Mouse (Mus musculus): ENCODE results near the gene Olfml2b.

Olfml2b gene

GRCm38 (mm10) chr1:170695326-170695725 lies 51.0 kb downstream of the Olfml2b start:
- no peak for DNase-seq (ENCODE audit: low spot score in 2 of 2)

GRCm38 (mm10) chr1:170696996-170697395 lies 52.7 kb downstream of the Olfml2b start:
- DNase-seq (ENCODE audit: low spot score in 2 of 2) = no peak

GRCm38 (mm10) chr1:170697771-170698356 lies 53.5 kb downstream of the Olfml2b start:
- DNase-seq (ENCODE audit: low spot score in 2 of 2) = no peak

- DNase-seq (ENCODE audit: low spot score in 2 of 2) = no peak
These were observed 54.4 kb downstream of the Olfml2b start for GRCm38 (mm10) chr1:170698771-170699170.

GRCm38 (mm10) chr1:170699553-170699952 lies 55.2 kb downstream of the Olfml2b start:
- no peak for DNase-seq (ENCODE audit: low spot score in 2 of 2)

GRCm38 (mm10) chr1:170700496-170701027 lies 56.2 kb downstream of the Olfml2b start:
- DNase-seq (ENCODE audit: low spot score in 2 of 2) = no peak

GRCm38 (mm10) chr1:170701178-170701577 lies 56.8 kb downstream of the Olfml2b start:
- no peak for DNase-seq (ENCODE audit: low spot score in 2 of 2)

GRCm38 (mm10) chr1:170701582-170701981 lies 57.2 kb downstream of the Olfml2b start:
- no peak for DNase-seq (ENCODE audit: low spot score in 2 of 2)

- DNase-seq (ENCODE audit: low spot score in 2 of 2) = no peak
These were observed 57.9 kb downstream of the Olfml2b start for GRCm38 (mm10) chr1:170702263-170702662.

- no peak for DNase-seq (ENCODE audit: low spot score in 2 of 2)
These were observed 58.6 kb downstream of the Olfml2b start for GRCm38 (mm10) chr1:170702958-170703357.

GRCm38 (mm10) chr1:170704103-170704502 lies 59.8 kb downstream of the Olfml2b start:
- no peak for DNase-seq (ENCODE audit: low spot score in 2 of 2)

GRCm38 (mm10) chr1:170704911-170705594 lies 60.7 kb downstream of the Olfml2b start:
- DNase-seq (ENCODE audit: low spot score in 2 of 2) = no peak

GRCm38 (mm10) chr1:170706046-170706445 lies 61.7 kb downstream of the Olfml2b start:
- peak in 1 of 2 experiments; percentile 11 for DNase-seq (ENCODE audit: low spot score in 2 of 2)

GRCm38 (mm10) chr1:170709034-170709433 lies 64.7 kb downstream of the Olfml2b start:
- DNase-seq (ENCODE audit: low spot score in 2 of 2) = no peak

GRCm38 (mm10) chr1:170709481-170709880 lies 65.1 kb downstream of the Olfml2b start:
- peak; percentile 27 to 80 for DNase-seq (ENCODE audit: low spot score in 2 of 2)

GRCm38 (mm10) chr1:170709969-170710368 lies 65.6 kb downstream of the Olfml2b start:
- DNase-seq (ENCODE audit: low spot score in 2 of 2) = no peak

GRCm38 (mm10) chr1:170711731-170712130 lies 67.4 kb downstream of the Olfml2b start:
- no peak for DNase-seq (ENCODE audit: low spot score in 2 of 2)

GRCm38 (mm10) chr1:170717241-170717828 lies 73.0 kb downstream of the Olfml2b start:
- no peak for DNase-seq (ENCODE audit: low spot score in 2 of 2)

GRCm38 (mm10) chr1:170718133-170718810 lies 73.9 kb downstream of the Olfml2b start:
- no peak for DNase-seq (ENCODE audit: low spot score in 2 of 2)

- no peak for DNase-seq (ENCODE audit: low spot score in 2 of 2)
These were observed 77.2 kb downstream of the Olfml2b start for GRCm38 (mm10) chr1:170721560-170721959.

GRCm38 (mm10) chr1:170728524-170728923 lies 84.2 kb downstream of the Olfml2b start:
- DNase-seq (ENCODE audit: low spot score in 2 of 2) = no peak

- DNase-seq (ENCODE audit: low spot score in 2 of 2) = no peak
These were observed 85.1 kb downstream of the Olfml2b start for GRCm38 (mm10) chr1:170729267-170729962.
